Mouse (Mus musculus): ENCODE measurements around the gene Capn15.

Capn15 gene

DNA sequence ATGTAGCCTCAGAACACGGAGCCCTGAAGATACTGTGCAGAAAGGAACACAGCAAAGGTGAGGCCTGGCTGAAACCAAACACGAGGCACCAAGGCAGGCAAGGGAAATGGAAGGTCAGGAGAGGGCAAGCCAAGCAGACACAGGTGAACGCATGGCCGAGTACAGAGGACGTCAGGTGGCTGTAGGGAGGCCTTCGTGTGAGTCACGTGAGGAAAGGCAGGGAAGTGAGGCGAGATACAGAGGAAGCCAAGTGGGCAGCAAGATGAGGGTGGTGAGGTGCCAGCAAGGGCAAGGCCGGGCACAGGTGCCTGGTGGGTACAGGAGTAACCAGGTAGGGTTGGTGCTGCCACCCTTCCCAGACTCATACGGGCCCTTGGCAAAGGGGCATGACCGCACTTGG is 12.8 kb upstream of the Capn15 start:
- DNase-seq (ENCODE audit: low read depth in 1 of 2, low spot score in 2 of 2): no peak

DNA sequence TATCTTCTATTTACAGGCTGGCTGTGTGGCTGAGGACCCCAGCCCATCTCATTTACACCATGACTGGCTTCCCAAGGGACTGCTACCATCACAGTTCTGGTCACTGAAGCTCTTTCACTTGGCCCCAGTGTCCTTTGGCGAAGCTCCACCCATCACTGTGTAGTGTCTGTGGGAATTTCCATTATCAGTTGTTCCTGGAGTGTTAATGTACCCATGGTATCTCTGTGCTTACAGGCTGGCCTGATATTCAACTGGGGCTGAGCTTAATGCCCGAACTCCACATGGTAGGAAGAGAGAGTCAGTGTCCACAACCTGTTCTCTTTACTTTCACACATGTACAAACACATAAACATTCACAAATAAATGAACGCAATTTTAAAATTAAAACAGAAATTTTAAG is 7.9 kb upstream of the Capn15 start:
- no peak for DNase-seq (ENCODE audit: low read depth in 1 of 2, low spot score in 2 of 2)

DNA sequence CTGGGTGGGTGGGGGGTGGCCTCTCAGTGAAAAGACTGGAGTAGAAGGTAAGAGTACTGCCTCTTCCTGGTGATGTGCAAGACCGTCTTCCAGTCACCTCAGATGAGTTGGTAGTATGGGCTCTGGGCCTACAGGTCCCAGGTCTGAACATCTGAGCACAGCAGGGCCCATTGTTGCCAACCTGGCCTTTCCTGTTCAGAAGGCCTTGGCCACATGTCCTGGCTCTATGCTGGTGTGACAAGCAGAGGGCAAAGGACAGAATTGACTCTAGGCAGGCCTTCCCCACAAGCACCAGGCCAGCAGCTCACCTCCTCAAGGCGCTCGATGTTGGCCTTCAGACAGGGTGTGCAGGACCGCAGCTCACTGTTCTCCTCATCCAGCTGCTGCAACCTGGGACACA is 6.7 kb upstream of the Capn15 start:
- no peak for DNase-seq (ENCODE audit: low read depth in 1 of 2, low spot score in 2 of 2)

DNA sequence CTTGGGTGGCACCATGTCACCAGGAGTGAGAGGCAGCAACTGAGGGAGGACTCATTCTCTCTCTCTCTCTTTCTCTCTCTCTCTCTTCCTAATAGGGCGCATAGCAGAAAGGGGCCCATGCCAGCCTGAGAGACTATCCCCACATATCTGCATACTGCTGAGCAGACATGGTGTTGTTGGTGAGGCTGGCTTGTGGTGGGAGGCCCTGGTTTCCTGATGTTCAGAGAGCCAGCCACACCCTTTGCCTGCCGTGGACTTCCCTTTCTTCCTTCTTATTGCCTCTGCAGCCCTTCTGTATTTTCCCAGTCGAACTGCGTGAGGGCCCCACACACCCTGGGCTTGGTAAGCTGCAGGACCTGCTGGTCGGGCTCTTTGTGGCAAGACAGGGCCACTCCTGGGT is 4.7 kb upstream of the Capn15 start:
- no peak for DNase-seq (ENCODE audit: low read depth in 1 of 2, low spot score in 2 of 2)

DNA sequence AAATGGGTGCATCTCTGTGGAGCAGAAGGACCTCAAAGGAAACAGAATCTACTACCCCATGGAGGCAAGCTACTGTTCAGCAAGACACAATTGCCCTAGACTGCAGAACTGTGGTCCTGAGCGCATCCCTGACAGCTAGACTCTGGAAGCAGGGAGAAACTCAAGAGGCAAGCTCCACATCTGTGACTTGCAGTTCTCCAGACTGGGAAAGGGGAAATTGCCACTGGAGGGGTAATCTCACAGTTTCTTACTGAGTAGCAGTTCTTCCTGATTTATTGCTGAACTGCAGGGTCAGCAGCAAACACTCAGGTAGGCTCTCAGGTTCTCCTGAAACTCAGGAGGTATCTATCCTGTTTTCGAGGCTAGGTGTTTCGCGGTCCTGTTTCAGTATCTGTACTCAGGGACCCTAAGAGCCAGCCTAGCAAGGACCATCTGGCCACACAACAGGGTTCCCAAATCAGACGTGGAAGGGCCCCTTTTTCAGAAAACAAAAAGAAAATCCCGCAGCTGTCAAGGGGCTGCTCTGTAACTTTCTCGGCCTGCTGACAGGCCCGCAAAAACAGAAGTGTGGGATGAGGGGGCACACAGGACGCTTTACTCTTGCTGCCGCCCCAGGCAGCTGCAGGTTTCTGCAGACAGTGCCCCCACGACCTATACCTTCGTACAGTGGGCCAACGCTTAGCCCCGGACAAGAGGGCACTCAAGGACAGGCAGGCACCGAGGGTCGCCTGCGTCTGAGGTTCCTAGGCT is 865 bp downstream of the Capn15 start:
- DNase-seq (ENCODE audit: low read depth in 1 of 2, low spot score in 2 of 2): no peak

DNA sequence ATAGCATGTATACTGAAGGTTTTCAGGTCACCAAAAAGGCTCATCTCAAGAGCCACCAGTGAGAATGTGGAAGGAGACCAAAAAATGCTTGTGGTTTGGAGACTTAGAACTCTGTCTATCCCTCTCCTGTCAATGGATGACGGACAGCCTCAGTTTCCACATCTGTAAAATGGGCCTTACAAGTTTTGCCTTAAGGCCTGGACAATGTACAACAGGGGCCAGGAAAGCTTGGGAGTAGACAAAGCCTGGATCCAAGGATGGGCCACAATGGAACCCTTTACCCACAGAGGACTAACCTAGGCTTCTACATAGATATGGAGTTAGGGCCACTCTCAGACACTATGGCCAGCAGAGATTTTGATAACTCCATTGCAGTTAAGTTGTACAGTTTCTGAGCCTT is 1.5 kb downstream of the Capn15 start:
- DNase-seq (ENCODE audit: low read depth in 1 of 2, low spot score in 2 of 2): no peak

DNA sequence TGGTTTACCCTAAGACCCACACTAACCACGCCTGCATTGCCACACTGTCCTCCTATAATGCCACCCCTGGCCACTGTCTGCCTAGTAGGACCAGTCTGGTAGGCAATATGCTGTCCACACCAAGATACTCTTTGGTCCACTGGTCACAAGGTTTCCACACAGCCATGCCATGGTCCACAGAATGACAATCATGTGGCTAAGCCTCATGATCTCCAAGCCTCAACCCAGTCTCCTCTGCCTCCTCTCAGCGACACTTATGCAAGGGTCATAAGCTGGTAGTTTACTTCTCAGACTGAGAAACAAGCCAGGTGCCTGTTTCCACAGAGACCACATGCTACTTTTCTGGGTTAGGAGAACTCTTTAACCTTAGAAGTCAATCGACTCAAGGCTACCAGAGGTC is 2.7 kb downstream of the Capn15 start:
- DNase-seq (ENCODE audit: low read depth in 1 of 2, low spot score in 2 of 2): no peak

DNA sequence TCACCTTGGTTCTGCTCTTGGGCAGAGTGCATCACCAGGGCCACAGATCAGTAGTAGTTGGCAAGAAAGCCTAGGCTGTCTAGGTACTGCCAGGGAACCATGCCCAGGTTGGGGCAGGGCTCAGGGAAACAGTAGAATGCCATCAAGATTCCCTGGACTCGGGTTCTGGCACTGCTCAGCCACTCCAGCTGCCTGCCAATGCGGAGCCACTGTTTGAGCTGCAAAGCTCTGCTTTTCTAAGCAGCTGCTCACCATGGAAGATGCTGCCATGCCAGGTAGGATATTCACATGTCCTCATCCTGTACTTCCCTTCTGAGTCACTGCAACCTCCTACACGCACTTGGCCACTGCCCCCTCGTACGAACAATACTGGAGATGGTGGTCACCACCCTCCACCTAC is 4.7 kb downstream of the Capn15 start:
- DNase-seq (ENCODE audit: low read depth in 1 of 2, low spot score in 2 of 2): no peak

DNA sequence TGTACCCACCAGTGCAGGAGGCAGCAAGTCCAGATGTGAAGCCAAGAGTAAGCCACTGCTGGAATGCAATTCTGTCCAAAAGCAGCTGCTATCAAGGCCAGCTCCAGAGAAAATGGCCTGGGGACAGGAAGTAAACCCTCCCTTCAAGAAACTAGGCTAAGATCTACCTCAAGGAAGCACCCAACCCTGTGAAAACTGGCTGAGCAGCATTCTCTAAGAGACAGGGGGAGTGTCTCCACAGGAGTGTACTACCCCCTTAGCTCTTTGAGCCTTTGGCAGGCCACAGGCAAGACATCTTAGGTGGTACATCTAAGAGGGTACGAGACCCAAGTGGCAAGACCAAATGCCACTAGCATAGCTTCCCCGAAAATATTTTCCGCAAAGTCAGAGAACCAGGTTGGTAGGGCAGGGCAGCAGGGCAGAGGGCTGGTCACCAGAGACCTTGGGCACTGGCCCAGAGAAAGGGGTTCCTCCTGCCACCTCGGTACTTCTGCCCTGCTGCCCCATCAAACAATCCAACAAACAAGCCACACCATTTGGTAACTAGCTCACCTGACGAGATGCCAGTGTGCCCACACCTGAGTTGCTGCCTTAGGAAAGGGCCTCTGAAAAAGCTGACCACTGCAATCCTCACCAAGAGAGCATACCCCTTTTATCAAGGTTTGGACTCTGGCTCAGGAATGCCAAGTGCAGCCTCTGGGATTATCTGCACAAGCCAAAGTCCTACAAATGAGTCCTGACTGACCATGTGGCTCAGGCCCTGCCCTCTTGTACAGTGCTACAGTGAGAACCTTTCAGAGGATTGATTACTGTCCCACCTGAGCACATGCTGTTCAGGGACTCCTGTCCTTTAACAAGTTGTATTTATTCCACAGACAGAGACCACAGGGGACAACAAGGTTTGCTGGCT is 5.5 kb downstream of the Capn15 start:
- DNase-seq (ENCODE audit: low read depth in 1 of 2, low spot score in 2 of 2): no peak

DNA sequence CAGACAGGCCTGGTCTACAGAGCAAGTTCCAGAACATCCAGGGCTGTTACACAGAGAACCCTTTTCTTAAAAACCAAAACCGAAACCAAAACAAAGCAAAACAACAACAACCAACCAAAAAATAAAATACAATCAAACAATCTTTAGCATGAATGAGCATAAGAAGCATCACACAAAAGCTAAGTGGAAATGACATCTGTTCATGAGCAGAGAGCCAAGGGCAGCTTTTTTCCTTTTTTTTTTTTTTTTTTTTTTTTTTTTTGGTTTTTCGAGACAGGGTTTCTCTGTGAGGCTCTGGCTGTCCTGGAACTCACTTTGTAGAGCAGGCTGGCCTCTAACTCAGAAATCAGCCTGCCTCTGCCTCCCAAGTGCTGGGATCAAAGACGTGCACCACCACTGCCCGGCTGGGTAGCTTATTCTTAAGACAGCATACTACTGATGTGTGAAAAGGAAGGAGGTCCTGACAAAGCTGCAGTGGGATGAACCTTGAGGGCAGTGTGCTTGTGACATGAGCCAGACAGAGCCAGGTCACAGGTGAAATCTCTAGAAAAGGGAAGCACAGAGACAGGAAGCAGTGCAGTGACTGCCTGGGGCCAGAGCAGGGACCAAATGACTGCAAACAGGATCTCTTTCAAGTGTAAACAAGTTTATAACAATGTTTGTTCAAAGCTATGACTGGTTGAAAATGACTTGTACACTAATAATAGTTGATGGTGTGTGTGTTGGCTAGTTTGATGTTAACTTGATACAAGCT is 14.5 kb downstream of the Capn15 start:
- DNase-seq (ENCODE audit: low read depth in 1 of 2, low spot score in 2 of 2): no peak

DNA sequence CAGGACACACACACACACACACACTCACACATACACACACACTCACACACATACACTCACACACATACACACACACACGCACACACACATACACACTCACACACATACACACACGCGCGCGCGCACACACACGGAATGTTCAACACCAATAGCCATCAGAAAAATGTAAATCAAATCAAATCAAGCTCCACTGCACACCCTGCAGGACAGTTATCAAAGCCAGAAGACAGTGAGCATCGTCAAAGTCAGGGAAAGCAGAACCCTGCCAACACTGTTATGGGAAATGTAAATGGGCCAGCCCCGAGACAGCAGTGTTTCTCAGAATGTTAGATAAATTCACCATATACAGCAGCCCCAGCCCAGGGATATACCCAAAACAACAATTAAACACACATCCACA is 15.1 kb downstream of the Capn15 start:
- no peak for DNase-seq (ENCODE audit: low read depth in 1 of 2, low spot score in 2 of 2)

DNA sequence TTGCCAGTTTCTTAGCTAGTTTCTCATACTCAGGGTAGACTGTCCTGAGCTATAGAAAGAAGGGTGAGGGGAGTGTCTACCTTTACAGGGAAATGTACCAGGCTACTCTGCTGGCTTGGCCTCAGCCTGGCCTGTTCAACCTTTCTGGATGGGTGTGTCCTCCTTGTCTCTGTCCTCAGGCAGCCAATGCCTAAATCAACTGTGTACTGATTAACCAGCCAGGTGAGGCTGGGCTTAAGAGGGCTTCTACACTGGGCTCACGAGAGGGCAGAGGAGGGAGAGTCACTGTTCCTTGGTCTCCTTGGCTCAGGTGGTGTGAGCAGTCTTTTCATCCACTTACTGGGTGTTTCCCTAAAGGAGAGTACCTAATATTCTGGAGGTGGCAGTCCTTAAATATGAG is 17.4 kb downstream of the Capn15 start:
- DNase-seq (ENCODE audit: low read depth in 1 of 2, low spot score in 2 of 2): no peak

DNA sequence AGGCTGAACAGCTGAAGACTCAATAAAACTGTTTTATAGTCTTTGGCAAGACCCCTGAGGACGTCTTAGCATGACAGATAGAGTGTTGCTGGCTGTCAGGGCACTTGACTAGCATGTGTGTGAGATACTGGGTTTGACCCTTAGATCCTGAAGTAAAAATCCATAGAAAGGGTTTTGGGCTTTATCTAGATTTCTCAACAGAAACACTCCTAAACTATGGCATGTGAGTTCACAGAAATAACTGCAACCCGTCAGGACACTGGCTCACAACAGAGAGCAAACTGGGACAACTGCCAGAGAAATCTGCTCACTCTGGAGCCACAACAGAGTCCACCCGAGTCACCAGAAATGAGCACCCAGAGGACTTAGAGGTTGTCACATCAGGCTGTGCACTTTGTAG is 17.9 kb downstream of the Capn15 start:
- no peak for DNase-seq (ENCODE audit: low read depth in 1 of 2, low spot score in 2 of 2)

DNA sequence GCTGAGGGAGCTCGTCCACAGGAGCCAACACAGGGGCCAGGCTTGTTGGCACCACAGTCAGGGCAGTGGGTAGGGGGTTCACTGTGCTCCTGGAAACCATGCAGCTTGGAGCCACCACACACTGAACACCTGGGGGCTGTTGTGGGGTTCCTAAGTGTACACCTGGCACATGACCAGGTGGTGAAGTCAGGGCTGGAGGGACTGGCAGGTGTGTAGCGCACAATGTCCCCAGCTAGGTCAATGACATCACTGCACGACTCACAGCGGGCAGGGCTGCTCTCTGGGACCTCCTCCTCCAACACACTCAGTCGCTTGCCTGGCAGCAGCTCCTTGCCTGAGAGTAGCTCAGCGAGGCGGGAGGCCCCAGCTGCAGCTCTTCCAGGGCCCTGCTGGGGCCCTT is 21.3 kb downstream of the Capn15 start:
- DNase-seq (ENCODE audit: low read depth in 1 of 2, low spot score in 2 of 2): no peak

DNA sequence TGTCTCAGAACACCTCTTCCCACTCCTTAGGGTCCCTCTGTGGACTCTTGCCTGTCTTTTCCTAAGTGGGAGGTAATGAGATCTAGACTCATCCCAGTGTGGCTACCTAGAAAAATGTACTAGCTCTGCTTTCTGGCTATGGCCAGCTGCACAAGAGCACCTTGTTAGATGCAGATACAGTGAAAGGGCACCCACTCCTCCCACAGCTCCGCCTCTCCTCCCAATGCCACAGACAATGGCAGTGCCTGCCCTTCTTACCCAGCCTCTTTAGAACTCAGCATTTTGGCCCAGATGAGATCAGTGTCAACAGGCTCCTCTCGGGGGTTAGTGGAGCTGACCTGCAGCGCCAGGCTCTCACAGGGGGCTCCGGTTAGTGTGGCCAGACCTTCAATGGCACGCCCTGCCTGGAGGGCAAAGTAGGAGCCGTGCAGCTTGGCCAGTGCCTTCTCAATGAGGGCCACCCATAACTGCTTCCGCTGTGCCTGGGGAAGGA is 23.1 kb downstream of the Capn15 start:
- no peak for DNase-seq (ENCODE audit: low read depth in 1 of 2, low spot score in 2 of 2)

DNA sequence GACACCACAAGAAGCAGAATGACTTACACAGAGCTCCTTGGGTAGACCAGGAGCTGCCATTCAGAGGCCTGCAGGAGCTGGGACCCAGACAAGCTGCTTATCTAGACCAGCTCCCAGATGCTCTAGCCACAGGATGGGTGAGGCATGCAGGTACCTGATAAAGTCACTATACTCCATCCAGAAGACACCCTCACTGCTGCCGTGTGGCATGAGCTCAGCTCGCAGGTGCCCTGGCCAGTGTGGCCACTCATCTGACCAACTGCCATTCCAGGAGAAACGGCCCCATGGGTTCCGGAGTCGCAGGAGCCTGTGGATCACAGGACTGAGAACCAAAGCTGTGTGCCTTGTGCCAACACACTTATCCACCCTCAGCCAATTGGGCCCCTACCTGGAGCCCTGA is 24.0 kb downstream of the Capn15 start:
- no peak for DNase-seq (ENCODE audit: low read depth in 1 of 2, low spot score in 2 of 2)

DNA sequence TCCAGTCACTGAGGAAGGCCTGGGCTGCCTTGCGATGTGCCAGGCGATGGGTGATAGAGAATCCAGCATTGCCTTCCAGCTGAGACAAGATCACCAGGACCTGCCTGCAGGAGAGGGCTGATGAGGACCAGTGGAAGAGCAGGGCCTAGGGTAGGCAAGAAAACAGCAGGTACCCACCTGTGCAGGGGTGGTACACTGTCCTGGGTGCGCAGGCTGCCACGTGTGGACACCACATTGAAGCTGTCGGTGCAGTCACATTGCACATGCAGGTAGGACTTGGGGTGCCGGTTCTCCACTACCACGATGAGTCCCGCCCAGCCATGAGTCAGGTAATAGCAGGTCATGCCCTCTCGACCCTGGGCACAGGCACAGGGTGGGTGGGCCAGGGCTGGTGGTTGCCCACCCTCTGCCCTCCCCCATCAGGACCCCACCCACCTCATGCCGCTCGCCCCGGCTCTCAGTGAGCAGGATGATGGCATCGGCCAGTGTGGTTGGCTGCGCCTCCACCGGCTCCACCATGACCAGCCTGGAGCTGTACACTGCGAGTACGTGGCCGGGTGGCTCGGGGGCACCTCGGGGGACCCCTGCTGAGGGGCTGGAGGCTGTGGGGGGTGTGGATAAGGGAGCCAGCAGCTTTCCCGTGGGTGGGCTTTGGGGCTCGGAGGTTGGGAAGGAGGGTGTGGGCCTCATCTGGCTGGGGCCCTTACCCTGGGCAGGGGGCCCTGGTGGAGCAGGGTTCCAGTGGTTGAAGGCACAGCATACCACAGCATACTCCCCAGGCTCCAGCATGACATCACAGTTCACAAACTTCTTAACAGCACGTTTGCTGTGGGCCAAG is 25.7 kb downstream of the Capn15 start:
- DNase-seq (ENCODE audit: low read depth in 1 of 2, low spot score in 2 of 2): no peak

DNA sequence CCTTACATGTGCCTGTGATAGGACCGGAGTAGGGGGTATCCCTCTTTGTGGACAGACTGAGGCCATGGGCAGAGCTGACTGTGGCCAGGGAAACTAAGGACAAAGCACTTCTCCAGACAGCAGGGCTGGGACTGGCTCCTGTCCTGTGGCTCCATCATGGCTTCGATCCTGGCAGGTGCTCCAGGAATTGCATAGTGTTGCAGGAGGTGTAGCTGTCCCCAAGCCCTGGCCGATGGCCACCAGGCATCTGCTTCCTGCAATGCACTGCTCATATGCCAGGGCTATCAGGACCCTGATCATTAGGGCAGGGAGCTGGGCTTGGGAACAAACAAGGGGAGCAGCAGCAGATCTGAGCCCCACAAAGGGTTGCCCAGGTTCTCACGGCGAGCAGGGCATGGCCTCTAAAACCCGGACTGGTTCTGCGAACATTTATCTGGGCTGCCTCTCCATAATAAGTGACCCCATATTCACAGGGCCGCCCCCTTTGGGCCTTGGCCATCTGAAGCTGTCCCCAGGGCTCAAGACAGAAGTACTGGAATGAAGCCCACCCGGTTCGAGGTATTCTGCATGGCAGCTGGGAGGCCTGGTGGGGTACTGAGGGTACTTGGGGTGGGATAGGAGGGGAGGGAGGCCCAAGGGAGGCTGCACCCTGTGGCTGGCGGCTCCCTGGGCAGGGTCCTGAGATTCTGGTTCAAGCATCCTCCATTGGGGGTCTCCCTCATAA is 26.7 kb downstream of the Capn15 start:
- no peak for DNase-seq (ENCODE audit: low read depth in 1 of 2, low spot score in 2 of 2)

DNA sequence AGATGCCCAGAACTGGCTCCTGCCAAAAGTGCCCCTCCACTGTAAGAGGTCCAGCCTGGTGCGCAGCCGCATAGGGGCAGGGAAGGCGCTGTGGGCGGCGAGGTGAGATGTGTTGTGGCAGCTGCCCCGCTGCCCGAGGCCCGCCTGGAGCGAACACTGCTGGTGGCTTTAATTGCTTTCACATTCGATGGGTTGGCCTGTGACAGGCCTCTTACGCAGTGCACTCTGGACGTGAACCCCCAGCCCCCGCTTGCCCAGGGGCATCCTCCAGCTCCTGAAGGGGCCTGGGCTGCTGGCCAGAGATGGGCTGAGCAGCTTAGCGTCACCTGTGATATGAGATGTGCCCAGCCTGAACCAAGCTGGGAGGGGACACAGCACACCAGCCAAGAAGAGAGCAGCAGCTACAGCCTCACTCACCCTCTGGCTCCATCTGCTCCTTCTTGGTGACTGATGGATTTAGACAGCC is 28.0 kb downstream of the Capn15 start:
- no peak for DNase-seq (ENCODE audit: low read depth in 1 of 2, low spot score in 2 of 2)

DNA sequence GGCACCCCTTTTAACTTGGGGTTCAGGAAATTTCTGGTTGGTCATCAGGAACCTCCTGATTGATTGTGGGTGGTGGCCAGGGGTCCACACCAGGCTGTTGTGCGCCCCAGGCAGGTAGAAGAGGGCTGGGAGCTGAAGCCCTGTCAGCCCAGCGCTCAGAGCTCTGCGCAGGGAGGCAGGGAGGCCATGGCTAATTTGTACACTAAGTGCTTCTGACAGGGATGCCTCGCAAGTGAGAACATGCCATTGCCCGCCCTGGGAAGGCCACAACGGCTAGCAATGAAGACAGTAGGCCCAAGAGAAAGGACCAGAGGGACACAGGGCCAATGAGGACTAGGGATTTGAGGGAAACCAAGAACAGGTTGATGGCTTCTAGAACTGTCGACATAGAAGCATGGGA is 29.0 kb downstream of the Capn15 start:
- DNase-seq (ENCODE audit: low read depth in 1 of 2, low spot score in 2 of 2): no peak
